Comparison of ENCODE assay signal across 8 mouse cellular contexts in the genomic region with DNA sequence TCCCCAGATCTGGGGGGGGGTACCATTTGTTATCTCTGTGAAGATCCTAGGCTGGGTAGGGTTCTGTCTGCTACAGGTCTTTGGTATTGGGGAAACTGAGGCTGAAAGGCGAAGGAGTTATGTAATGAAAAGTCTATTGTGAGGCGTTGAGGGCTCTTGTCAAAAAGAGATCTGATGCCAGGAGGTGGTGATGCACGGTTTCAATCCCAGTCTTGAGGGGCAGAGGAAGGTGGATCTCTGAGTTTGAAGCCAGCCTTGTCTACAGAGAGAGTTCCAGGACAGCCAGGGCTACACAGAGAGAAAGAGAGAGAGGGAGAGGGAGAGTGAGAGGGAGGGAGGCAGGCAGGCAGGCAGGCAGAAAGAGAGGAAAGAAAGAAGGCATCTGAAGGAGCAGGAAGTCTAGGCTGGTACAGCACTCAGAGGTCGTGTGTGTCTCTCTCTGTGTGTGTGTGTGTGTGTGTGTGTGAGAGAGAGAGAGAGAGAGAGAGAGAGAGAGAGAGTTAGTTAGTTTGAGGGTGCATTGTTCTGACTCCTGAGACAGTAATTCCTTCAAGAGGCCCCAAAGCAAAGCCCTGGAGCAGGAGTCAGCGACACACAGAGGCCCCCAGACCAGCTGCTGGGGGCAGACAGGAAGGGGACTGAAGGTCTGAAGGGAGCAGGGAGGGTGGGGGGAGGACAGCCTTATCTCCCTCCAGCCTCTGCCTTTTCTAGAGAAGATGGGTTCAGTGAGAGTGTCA. TPM values are rescaled to one million over a fixed set of nuclear protein-coding genes. Genes with fewer than 3 reads are reported as not detected.
A peak's percentile ranks its signal among the peaks of the same experiment; 100 is the strongest.
DNase-seq lines count a peak whose midpoint lies in the region; ATAC-seq and TF ChIP-seq lines count a peak whose summit lies in the region.

No protein-coding gene starts in this region.

- TF ChIP-seq POLR2A in cortical plate, adult 2 months (IDR thresholded peaks at IDR 0.05; ENCODE audit: extremely low read depth, insufficient read depth, low read length) = no peak

- peaks cover 63% of the 10 kb centered on the region for H3K4me1 ChIP-seq in kidney, postnatal 0 days (replicated peaks; ENCODE audit: insufficient read depth, low read length)
- peaks cover 41% of the 10 kb centered on the region for H3K4me1 ChIP-seq in cortical plate, adult 2 months (ENCODE audit: control insufficient read depth, insufficient read depth, low read length)
- peaks cover 83% of the 10 kb centered on the region for H3K4me1 ChIP-seq in hindbrain, embryonic 15.5 days (replicated peaks)
- peaks cover 48% of the 10 kb centered on the region for H3K4me1 ChIP-seq in midbrain, postnatal 0 days (ENCODE audit: insufficient read depth, low read length)

- H3K9me3 ChIP-seq in kidney, postnatal 0 days (replicated peaks; ENCODE audit: low read length) = no peaks in the 10 kb centered on the region
- H3K9me3 ChIP-seq in hindbrain, embryonic 15.5 days = no peaks in the 10 kb centered on the region
- no peaks in the 10 kb centered on the region for H3K9me3 ChIP-seq in midbrain, postnatal 0 days (ENCODE audit: low read length)

- no peak overlapping the region for H3K27ac ChIP-seq in kidney, postnatal 0 days
- peak overlapping the region; percentile 26; the same call in 1 of the 2 replicates for H3K27ac ChIP-seq in cortical plate, adult 2 months (ENCODE audit: insufficient read depth, low read length)
- no peak overlapping the region for H3K27ac ChIP-seq in hindbrain, embryonic 15.5 days (replicated peaks)
- H3K27ac ChIP-seq in midbrain, postnatal 0 days (ENCODE audit: low read depth, low read length) = no peak overlapping the region

- no peak for DNase-seq in kidney, postnatal 0 days (ENCODE audit: low spot score)
- DNase-seq in kidney, postnatal 4 days = no peak
- DNase-seq in midbrain, postnatal 0 days (ENCODE audit: low spot score) = no peak
- DNase-seq in MN1 (ENCODE audit: low spot score) = no peak
- no peak for DNase-seq in left cerebral cortex, postnatal 10 days (ENCODE audit: extremely low spot score in 1 of 2, low spot score in 2 of 2)
- no peak for DNase-seq in urinary bladder, postnatal 10 days (ENCODE audit: low spot score)

- H3K4me3 ChIP-seq in kidney, postnatal 0 days (replicated peaks; ENCODE audit: low read depth, low read length) = no peak overlapping the region
- no peak overlapping the region for H3K4me3 ChIP-seq in cortical plate, adult 2 months (ENCODE audit: insufficient read depth, low read length)
- no peak overlapping the region for H3K4me3 ChIP-seq in hindbrain, embryonic 15.5 days
- no peak overlapping the region for H3K4me3 ChIP-seq in midbrain, postnatal 0 days (ENCODE audit: low read depth, low read length)

- WGBS in kidney, postnatal 0 days = 45% methylated on average over 5 of the region's 5 CpGs
- 46% methylated on average over 5 of the region's 5 CpGs for WGBS in hindbrain, embryonic 15.5 days
- WGBS in midbrain, postnatal 0 days = 39% methylated on average over 5 of the region's 5 CpGs

- no peak overlapping the region for H3K9ac ChIP-seq in kidney, postnatal 0 days (ENCODE audit: low read depth, low read length)
- no peak overlapping the region for H3K9ac ChIP-seq in hindbrain, embryonic 15.5 days
- no peak overlapping the region for H3K9ac ChIP-seq in midbrain, postnatal 0 days (replicated peaks; ENCODE audit: low read length, poor library complexity, severe bottlenecking)

- H3K4me2 ChIP-seq in kidney, postnatal 0 days (ENCODE audit: low read length) = 0 out of 2 replicates have a peak overlapping the region, but pooled peaks have one; percentile 94
- H3K4me2 ChIP-seq in hindbrain, embryonic 15.5 days = 0 out of 2 replicates have a peak overlapping the region, but pooled peaks have one; percentile 1
- H3K4me2 ChIP-seq in midbrain, postnatal 0 days (ENCODE audit: low read depth, low read length, poor library complexity, severe bottlenecking) = peak overlapping the region; percentile 6; the same call in 1 of the 2 replicates

- TF ChIP-seq CTCF in kidney, postnatal 0 days (IDR thresholded peaks at IDR 0.05; ENCODE audit: low read depth) = no peak
- no peak for TF ChIP-seq CTCF in cortical plate, adult 2 months (IDR thresholded peaks at IDR 0.05; ENCODE audit: extremely low read depth, insufficient read depth, low read length)
- TF ChIP-seq CTCF in midbrain, postnatal 0 days (IDR thresholded peaks at IDR 0.05) = no peak

- intact Hi-C loops in left cerebral cortex, postnatal 10 days (cut with DNase I) = no loop called here

- H3K27me3 ChIP-seq in kidney, postnatal 0 days (ENCODE audit: insufficient read depth, low read length) = no peaks in the 10 kb centered on the region
- H3K27me3 ChIP-seq in hindbrain, embryonic 15.5 days = no peaks in the 10 kb centered on the region
- no peaks in the 10 kb centered on the region for H3K27me3 ChIP-seq in midbrain, postnatal 0 days (ENCODE audit: insufficient read depth, low read length)

- no peaks in the 10 kb centered on the region for H3K36me3 ChIP-seq in kidney, postnatal 0 days (ENCODE audit: insufficient read depth, low read length)
- H3K36me3 ChIP-seq in hindbrain, embryonic 15.5 days = no peaks in the 10 kb centered on the region
- H3K36me3 ChIP-seq in midbrain, postnatal 0 days (ENCODE audit: insufficient read depth, low read length) = 0 out of 2 replicates have a peak, but pooled peaks cover 3% of the 10 kb centered on the region

- ATAC-seq in kidney, postnatal 0 days (replicated peaks; ENCODE audit: low FRiP score, low read depth) = no peak
- no peak for ATAC-seq in hindbrain, embryonic 15.5 days (ENCODE audit: low FRiP score, low read depth)
- ATAC-seq in midbrain, postnatal 0 days (ENCODE audit: low FRiP score) = no peak

RNA-seq across cellular contexts. Expression of gene Mef2d, which starts 4.4 kb away (rescaled TPM):
- polyA plus RNA-seq in kidney, postnatal 0 days (2015; fragmentation: Nextera tagmentation; extraction: Ambion mirVana) = 14.4 and 16.2 TPM in 2 replicates
- polyA plus RNA-seq in cortical plate, adult 2 months (2012; rRNA removed) = 128 and 131 TPM in 2 replicates
- 19.2 and 23.9 TPM in 2 replicates for polyA plus RNA-seq in hindbrain, embryonic 15.5 days (2015; fragmentation: Nextera tagmentation; extraction: Ambion mirVana)
- total RNA-seq in midbrain, postnatal 0 days (2014; rRNA removed) = 45.5 and 59.6 TPM in 2 replicates
- 21.5 and 26.1 TPM in 2 replicates for polyA plus RNA-seq in midbrain, postnatal 0 days (2015; fragmentation: Nextera tagmentation; extraction: Ambion mirVana)
- 100 to 1,000 TPM; 149 to 160 TPM for total RNA-seq in left cerebral cortex, postnatal 10 days (2021)

Comparison
In these comparisons a context has a peak if more than half of its experiments do, and no peak if none do; other contexts are left out.
1. H3K4me2 ChIP-seq: peak in every context shown above with its lines; median percentile 94 in kidney, postnatal 0 days; 6 in midbrain, postnatal 0 days; 1 in hindbrain, embryonic 15.5 days.